Mouse (Mus musculus): Measurements from ENCODE around the gene Galnt17. TPM values are rescaled to one million over a fixed set of nuclear protein-coding genes. Genes with fewer than 3 reads are reported as not detected.

Gene Galnt17
- polyA plus RNA-seq, 1 experiment from 2014 or later, result 0.09 TPM

- 69% methylated on average over 1 of the region's 1 CpGs for WGBS (ENCODE audit: insufficient replicate concordance)
- Histone ChIP-seq H3K4me2 (no peak overlapping the region), H3K36me3 (replicated peaks) (no peaks in the 10 kb centered on the region), H3K27me3 (no peaks in the 10 kb centered on the region), H3K9me3 (replicated peaks) (no peaks in the 10 kb centered on the region; the same call in 1 of the 2 replicates), H3K9ac (no peak overlapping the region), H3K27ac (replicated peaks) (no peak overlapping the region), H3K4me3 (replicated peaks) (no peak overlapping the region), H3K4me1 (replicated peaks) (no peaks in the 10 kb centered on the region)
- no peak for ATAC-seq (ENCODE audit: insufficient read depth)
These were observed 438.4 kb downstream of the Galnt17 start for GRCm38 (mm10) chr5:130869869-130870268.

GRCm38 (mm10) chr5:130862302-130862701 lies 446.0 kb downstream of the Galnt17 start:
- Histone ChIP-seq H3K27ac (replicated peaks) (no peak overlapping the region), H3K4me2 (no peak overlapping the region), H3K36me3 (replicated peaks) (no peaks in the 10 kb centered on the region), H3K27me3 (no peaks in the 10 kb centered on the region), H3K4me3 (replicated peaks) (no peak overlapping the region), H3K9ac (no peak overlapping the region), H3K9me3 (replicated peaks) (no peaks in the 10 kb centered on the region), H3K4me1 (replicated peaks) (no peaks in the 10 kb centered on the region)
- WGBS (ENCODE audit: insufficient replicate concordance), result 42% methylated on average over 5 of the region's 5 CpGs
- ATAC-seq (ENCODE audit: insufficient read depth), result no peak

- Histone ChIP-seq H3K27me3 (no peaks in the 10 kb centered on the region), H3K9me3 (replicated peaks) (no peaks in the 10 kb centered on the region), H3K36me3 (replicated peaks) (no peaks in the 10 kb centered on the region), H3K4me1 (replicated peaks) (no peaks in the 10 kb centered on the region), H3K27ac (replicated peaks) (no peak overlapping the region), H3K4me2 (no peak overlapping the region), H3K9ac (no peak overlapping the region), H3K4me3 (replicated peaks) (no peak overlapping the region)
- no peak for ATAC-seq (ENCODE audit: insufficient read depth)
- WGBS (ENCODE audit: insufficient replicate concordance), result 34% methylated on average over 6 of the region's 6 CpGs
These were observed 448.6 kb downstream of the Galnt17 start for GRCm38 (mm10) chr5:130859736-130860135.

- Histone ChIP-seq H3K36me3 (replicated peaks) (no peaks in the 10 kb centered on the region), H3K9me3 (replicated peaks) (no peaks in the 10 kb centered on the region), H3K4me2 (no peak overlapping the region), H3K4me1 (replicated peaks) (no peaks in the 10 kb centered on the region), H3K27me3 (no peaks in the 10 kb centered on the region), H3K9ac (no peak overlapping the region), H3K27ac (replicated peaks) (no peak overlapping the region), H3K4me3 (replicated peaks) (no peak overlapping the region)
- 41% methylated on average over 3 of the region's 3 CpGs for WGBS (ENCODE audit: insufficient replicate concordance)
- ATAC-seq (ENCODE audit: insufficient read depth), result peak; percentile 37; the same call in 1 of the 2 replicates
These were observed 449.6 kb downstream of the Galnt17 start for GRCm38 (mm10) chr5:130858706-130859105.

- Histone ChIP-seq H3K27ac (replicated peaks) (no peak overlapping the region), H3K4me2 (no peak overlapping the region), H3K4me1 (replicated peaks) (no peaks in the 10 kb centered on the region), H3K36me3 (replicated peaks) (no peaks in the 10 kb centered on the region), H3K9ac (no peak overlapping the region), H3K27me3 (no peaks in the 10 kb centered on the region), H3K4me3 (replicated peaks) (no peak overlapping the region), H3K9me3 (replicated peaks) (no peaks in the 10 kb centered on the region)
- no peak for ATAC-seq (ENCODE audit: insufficient read depth)
- 20% methylated on average over 8 of the region's 8 CpGs for WGBS (ENCODE audit: insufficient replicate concordance)
These were observed 450.1 kb downstream of the Galnt17 start for GRCm38 (mm10) chr5:130858148-130858547.

- Histone ChIP-seq H3K9ac (no peak overlapping the region), H3K27ac (replicated peaks) (no peak overlapping the region), H3K9me3 (replicated peaks) (no peaks in the 10 kb centered on the region), H3K4me1 (replicated peaks) (0 out of 2 replicates have a peak, but pooled peaks cover 3% of the 10 kb centered on the region), H3K27me3 (no peaks in the 10 kb centered on the region), H3K4me2 (no peak overlapping the region), H3K4me3 (replicated peaks) (no peak overlapping the region), H3K36me3 (replicated peaks) (no peaks in the 10 kb centered on the region)
- ATAC-seq (ENCODE audit: insufficient read depth), result no peak
- 67% methylated on average over 7 of the region's 7 CpGs for WGBS (ENCODE audit: insufficient replicate concordance)
These were observed 453.9 kb downstream of the Galnt17 start for GRCm38 (mm10) chr5:130854430-130854829.

- Histone ChIP-seq H3K27me3 (no peaks in the 10 kb centered on the region), H3K4me2 (no peak overlapping the region), H3K36me3 (replicated peaks) (no peaks in the 10 kb centered on the region), H3K9ac (no peak overlapping the region), H3K4me1 (replicated peaks) (0 out of 2 replicates have a peak, but pooled peaks cover 3% of the 10 kb centered on the region), H3K9me3 (replicated peaks) (no peaks in the 10 kb centered on the region), H3K27ac (replicated peaks) (no peak overlapping the region), H3K4me3 (replicated peaks) (no peak overlapping the region)
- WGBS (ENCODE audit: insufficient replicate concordance), result under 1% methylated on average over 10 of the region's 10 CpGs
- ATAC-seq (ENCODE audit: insufficient read depth), result no peak
These were observed 454.9 kb downstream of the Galnt17 start for GRCm38 (mm10) chr5:130853371-130853770.

GRCm38 (mm10) chr5:130852182-130852581 lies 456.1 kb downstream of the Galnt17 start:
- Histone ChIP-seq H3K9me3 (replicated peaks) (no peaks in the 10 kb centered on the region), H3K9ac (no peak overlapping the region), H3K4me3 (replicated peaks) (no peak overlapping the region), H3K27me3 (no peaks in the 10 kb centered on the region), H3K36me3 (replicated peaks) (no peaks in the 10 kb centered on the region), H3K4me2 (peak overlapping the region; percentile 27), H3K27ac (replicated peaks) (no peak overlapping the region), H3K4me1 (replicated peaks) (0 out of 2 replicates have a peak, but pooled peaks cover 3% of the 10 kb centered on the region)
- ATAC-seq (ENCODE audit: insufficient read depth), result no peak
- WGBS (ENCODE audit: insufficient replicate concordance), result 7% methylated on average over 11 of the region's 11 CpGs

GRCm38 (mm10) chr5:130849610-130850009 lies 458.7 kb downstream of the Galnt17 start:
- H3K27ac ChIP-seq (replicated peaks), result no peak overlapping the region
- H3K9me3 ChIP-seq (replicated peaks), result no peaks in the 10 kb centered on the region
- H3K9ac ChIP-seq, result no peak overlapping the region
- no peak for ATAC-seq (ENCODE audit: insufficient read depth)
- no peak overlapping the region for H3K4me2 ChIP-seq
- 66% methylated on average over 4 of the region's 4 CpGs for WGBS (ENCODE audit: insufficient replicate concordance)
- H3K4me3 ChIP-seq (replicated peaks), result no peak overlapping the region
- no peaks in the 10 kb centered on the region for H3K36me3 ChIP-seq (replicated peaks)
- 0 out of 2 replicates have a peak, but pooled peaks cover 3% of the 10 kb centered on the region for H3K4me1 ChIP-seq (replicated peaks)
- no peaks in the 10 kb centered on the region for H3K27me3 ChIP-seq

GRCm38 (mm10) chr5:130848562-130848961 lies 459.7 kb downstream of the Galnt17 start:
- Histone ChIP-seq H3K4me2 (no peak overlapping the region), H3K4me3 (replicated peaks) (no peak overlapping the region), H3K4me1 (replicated peaks) (0 out of 2 replicates have a peak, but pooled peaks cover 3% of the 10 kb centered on the region), H3K27me3 (no peaks in the 10 kb centered on the region), H3K27ac (replicated peaks) (no peak overlapping the region), H3K9me3 (replicated peaks) (no peaks in the 10 kb centered on the region), H3K9ac (no peak overlapping the region), H3K36me3 (replicated peaks) (no peaks in the 10 kb centered on the region)
- WGBS (ENCODE audit: insufficient replicate concordance), result 72% methylated on average over 6 of the region's 6 CpGs
- no peak for ATAC-seq (ENCODE audit: insufficient read depth)

- ATAC-seq (ENCODE audit: insufficient read depth), result no peak
- Histone ChIP-seq H3K36me3 (replicated peaks) (no peaks in the 10 kb centered on the region), H3K27me3 (no peaks in the 10 kb centered on the region), H3K27ac (replicated peaks) (no peak overlapping the region), H3K4me2 (no peak overlapping the region), H3K9ac (no peak overlapping the region), H3K4me1 (replicated peaks) (no peaks in the 10 kb centered on the region), H3K4me3 (replicated peaks) (no peak overlapping the region), H3K9me3 (replicated peaks) (no peaks in the 10 kb centered on the region)
- 43% methylated on average over 2 of the region's 2 CpGs for WGBS (ENCODE audit: insufficient replicate concordance)
These were observed 482.5 kb downstream of the Galnt17 start for GRCm38 (mm10) chr5:130825797-130826196.
